Mouse (Mus musculus) liver, postnatal 0 days (tissue): ENCODE results near the gene Gtf2a1.

Experiments used
- CTCF ChIP-seq: sonication (generic); IDR thresholded peaks from 2 replicates; pipeline ENCODE4 v1.5.1; 2016; ENCODE audit warnings: antibody characterized with exemption, low read depth
- EP300 ChIP-seq: IDR thresholded peaks from 2 replicates; pipeline ENCODE4 v1.6.1; 2016; ENCODE audit warnings: antibody characterized with exemption, low read depth, mild to moderate bottlenecking

GRCm38 (mm10) chr12:91638351-91638750 lies 48.1 kb upstream of the Gtf2a1 start:
- TF ChIP-seq CTCF = no peak
- no peak for TF ChIP-seq EP300
